Mouse (Mus musculus): ENCODE measurements around the gene Serpinb6a. TPM values are rescaled to one million over a fixed set of nuclear protein-coding genes. Genes with fewer than 3 reads are reported as not detected.

The Serpinb6a gene
- polyA plus RNA-seq, 1 experiment from 2014 or later: 73.6 TPM

- Histone ChIP-seq H3K27ac (replicated peaks in 1 of 2; ENCODE audit: control insufficient read depth in 1 of 2, insufficient read depth in 1 of 2, low read depth in 2 of 2, low read length in 2 of 2) (no peak overlapping the region), H3K36me3 (ENCODE audit: control insufficient read depth, insufficient read depth, low read length) (peaks cover 11% of the 10 kb centered on the region), H3K27me3 (ENCODE audit: control insufficient read depth, insufficient read depth, low read length) (no peaks in the 10 kb centered on the region), H3K4me3 (ENCODE audit: control insufficient read depth in 1 of 2, insufficient read depth in 1 of 2, low read depth in 1 of 2, low read length in 2 of 2) (no peak overlapping the region), H3K9ac (ENCODE audit: low read length) (no peak overlapping the region), H3K4me1 (ENCODE audit: control insufficient read depth in 2 of 2, insufficient read depth in 2 of 2, low read length in 2 of 2) (peaks cover 8 to 18% of the 10 kb centered on the region in 2 experiments), H3K9me3 (ENCODE audit: control insufficient read depth, low read length) (no peaks in the 10 kb centered on the region), H3K4me2 (ENCODE audit: low read length) (no peak overlapping the region)
- WGBS: 98% methylated on average over 3 of the region's 3 CpGs
- ATAC-seq (ENCODE audit: insufficient number of reproducible peaks, insufficient read depth, low FRiP score, low read depth): no peak
These were observed 37.5 kb upstream of the Serpinb6a start for GRCm38 (mm10) chr13:34040091-34040490.

GRCm38 (mm10) chr13:34038901-34039341, 36.3 kb upstream of the Serpinb6a start:
- peak overlapping the region; percentile 96 for H3K9ac ChIP-seq (ENCODE audit: low read length)
- peak overlapping the region in 1 of 2 experiments; percentile 86; a peak in 1 of 4 replicates for H3K4me3 ChIP-seq (ENCODE audit: control insufficient read depth in 1 of 2, insufficient read depth in 1 of 2, low read depth in 1 of 2, low read length in 2 of 2)
- peaks cover 8 to 18% of the 10 kb centered on the region in 2 experiments for H3K4me1 ChIP-seq (ENCODE audit: control insufficient read depth in 2 of 2, insufficient read depth in 2 of 2, low read length in 2 of 2)

GRCm38 (mm10) chr13:34038056-34038432, 35.5 kb upstream of the Serpinb6a start:
- WGBS: 46% methylated on average over 5 of the region's 5 CpGs
- Histone ChIP-seq H3K4me3 (ENCODE audit: control insufficient read depth in 1 of 2, insufficient read depth in 1 of 2, low read depth in 1 of 2, low read length in 2 of 2) (peak overlapping the region; percentile 72 to 86), H3K4me1 (ENCODE audit: control insufficient read depth in 2 of 2, insufficient read depth in 2 of 2, low read length in 2 of 2) (peaks cover 8 to 18% of the 10 kb centered on the region in 2 experiments), H3K27me3 (ENCODE audit: control insufficient read depth, insufficient read depth, low read length) (no peaks in the 10 kb centered on the region), H3K9me3 (ENCODE audit: control insufficient read depth, low read length) (no peaks in the 10 kb centered on the region), H3K27ac (replicated peaks in 1 of 2; ENCODE audit: control insufficient read depth in 1 of 2, insufficient read depth in 1 of 2, low read depth in 2 of 2, low read length in 2 of 2) (peak overlapping the region; percentile 73 to 91), H3K9ac (ENCODE audit: low read length) (peak overlapping the region; percentile 96), H3K4me2 (ENCODE audit: low read length) (peak overlapping the region; percentile 86), H3K36me3 (ENCODE audit: control insufficient read depth, insufficient read depth, low read length) (peaks cover 18% of the 10 kb centered on the region)
- no peak for ATAC-seq (ENCODE audit: insufficient number of reproducible peaks, insufficient read depth, low FRiP score, low read depth)

More at GRCm38 (mm10) chr13:34038901-34039341, 36.3 kb upstream of the Serpinb6a start:
- 60% methylated on average over 8 of the region's 8 CpGs for WGBS
- peaks cover 9% of the 10 kb centered on the region for H3K36me3 ChIP-seq (ENCODE audit: control insufficient read depth, insufficient read depth, low read length)
- no peak for ATAC-seq (ENCODE audit: insufficient number of reproducible peaks, insufficient read depth, low FRiP score, low read depth)
- H3K9me3 ChIP-seq (ENCODE audit: control insufficient read depth, low read length): no peaks in the 10 kb centered on the region
- H3K27me3 ChIP-seq (ENCODE audit: control insufficient read depth, insufficient read depth, low read length): no peaks in the 10 kb centered on the region
- peak overlapping the region; percentile 86 for H3K4me2 ChIP-seq (ENCODE audit: low read length)
- H3K27ac ChIP-seq (replicated peaks in 1 of 2; ENCODE audit: control insufficient read depth in 1 of 2, insufficient read depth in 1 of 2, low read depth in 2 of 2, low read length in 2 of 2): no peak overlapping the region

- peak within 1 kb of the TSS; percentile 96 for H3K9ac ChIP-seq (ENCODE audit: low read length)
- under 1% methylated on average over 37 of the region's 37 CpGs for WGBS
- H3K27ac ChIP-seq (replicated peaks in 1 of 2; ENCODE audit: control insufficient read depth in 1 of 2, insufficient read depth in 1 of 2, low read depth in 2 of 2, low read length in 2 of 2): peak within 1 kb of the TSS; percentile 73 to 91
- peak within 1 kb of the TSS; percentile 86 for H3K4me2 ChIP-seq (ENCODE audit: low read length)
- no peaks in the 10 kb centered on the region for H3K27me3 ChIP-seq (ENCODE audit: control insufficient read depth, insufficient read depth, low read length)
- H3K9me3 ChIP-seq (ENCODE audit: control insufficient read depth, low read length): no peaks in the 10 kb centered on the region
- peak within 1 kb of the TSS; percentile 72 to 86 for H3K4me3 ChIP-seq (ENCODE audit: control insufficient read depth in 1 of 2, insufficient read depth in 1 of 2, low read depth in 1 of 2, low read length in 2 of 2)
- peaks cover 8 to 18% of the 10 kb centered on the region in 2 experiments for H3K4me1 ChIP-seq (ENCODE audit: control insufficient read depth in 2 of 2, insufficient read depth in 2 of 2, low read length in 2 of 2)
- peak; percentile 90 for ATAC-seq (ENCODE audit: insufficient number of reproducible peaks, insufficient read depth, low FRiP score, low read depth)
- H3K36me3 ChIP-seq (ENCODE audit: control insufficient read depth, insufficient read depth, low read length): peaks cover 24% of the 10 kb centered on the region
These were observed 34.8 kb upstream of the Serpinb6a start, which contains the start of gene Bphl for GRCm38 (mm10) chr13:34037172-34038055. Gene Bphl, plus strand, starts transcription at chr13:34037597.

- Histone ChIP-seq H3K36me3 (ENCODE audit: control insufficient read depth, insufficient read depth, low read length) (peaks cover 31% of the 10 kb centered on the region), H3K4me1 (ENCODE audit: control insufficient read depth in 2 of 2, insufficient read depth in 2 of 2, low read length in 2 of 2) (peaks cover 8 to 18% of the 10 kb centered on the region in 2 experiments), H3K27me3 (ENCODE audit: control insufficient read depth, insufficient read depth, low read length) (no peaks in the 10 kb centered on the region), H3K9me3 (ENCODE audit: control insufficient read depth, low read length) (no peaks in the 10 kb centered on the region), H3K4me3 (ENCODE audit: control insufficient read depth in 1 of 2, insufficient read depth in 1 of 2, low read depth in 1 of 2, low read length in 2 of 2) (no peak overlapping the region), H3K9ac (ENCODE audit: low read length) (peak overlapping the region; percentile 96), H3K27ac (replicated peaks in 1 of 2; ENCODE audit: control insufficient read depth in 1 of 2, insufficient read depth in 1 of 2, low read depth in 2 of 2, low read length in 2 of 2) (peak overlapping the region; percentile 64 to 91), H3K4me2 (ENCODE audit: low read length) (no peak overlapping the region)
- WGBS: 71% methylated on average over 5 of the region's 5 CpGs
- no peak for ATAC-seq (ENCODE audit: insufficient number of reproducible peaks, insufficient read depth, low FRiP score, low read depth)
These were observed 34.1 kb upstream of the Serpinb6a start for GRCm38 (mm10) chr13:34036726-34037125.

GRCm38 (mm10) chr13:34035424-34035823, 32.8 kb upstream of the Serpinb6a start:
- H3K27me3 ChIP-seq (ENCODE audit: control insufficient read depth, insufficient read depth, low read length): no peaks in the 10 kb centered on the region
- 72% methylated on average over 3 of the region's 3 CpGs for WGBS
- ATAC-seq (ENCODE audit: insufficient number of reproducible peaks, insufficient read depth, low FRiP score, low read depth): no peak
- H3K4me2 ChIP-seq (ENCODE audit: low read length): no peak overlapping the region
- H3K27ac ChIP-seq (replicated peaks in 1 of 2; ENCODE audit: control insufficient read depth in 1 of 2, insufficient read depth in 1 of 2, low read depth in 2 of 2, low read length in 2 of 2): no peak overlapping the region
- peaks cover 8 to 18% of the 10 kb centered on the region in 2 experiments for H3K4me1 ChIP-seq (ENCODE audit: control insufficient read depth in 2 of 2, insufficient read depth in 2 of 2, low read length in 2 of 2)
- peaks cover 42% of the 10 kb centered on the region for H3K36me3 ChIP-seq (ENCODE audit: control insufficient read depth, insufficient read depth, low read length)
- H3K4me3 ChIP-seq (ENCODE audit: control insufficient read depth in 1 of 2, insufficient read depth in 1 of 2, low read depth in 1 of 2, low read length in 2 of 2): no peak overlapping the region
- no peaks in the 10 kb centered on the region for H3K9me3 ChIP-seq (ENCODE audit: control insufficient read depth, low read length)
- no peak overlapping the region for H3K9ac ChIP-seq (ENCODE audit: low read length)

- Histone ChIP-seq H3K9me3 (ENCODE audit: control insufficient read depth, low read length) (no peaks in the 10 kb centered on the region), H3K9ac (ENCODE audit: low read length) (no peak overlapping the region), H3K36me3 (ENCODE audit: control insufficient read depth, insufficient read depth, low read length) (peaks cover 75% of the 10 kb centered on the region), H3K4me3 (ENCODE audit: control insufficient read depth in 1 of 2, insufficient read depth in 1 of 2, low read depth in 1 of 2, low read length in 2 of 2) (no peak overlapping the region), H3K27me3 (ENCODE audit: control insufficient read depth, insufficient read depth, low read length) (no peaks in the 10 kb centered on the region), H3K27ac (replicated peaks in 1 of 2; ENCODE audit: control insufficient read depth in 1 of 2, insufficient read depth in 1 of 2, low read depth in 2 of 2, low read length in 2 of 2) (no peak overlapping the region), H3K4me1 (ENCODE audit: control insufficient read depth in 2 of 2, insufficient read depth in 2 of 2, low read length in 2 of 2) (peaks cover 2 to 4% of the 10 kb centered on the region in 2 experiments), H3K4me2 (ENCODE audit: low read length) (no peak overlapping the region)
- 76% methylated on average over 2 of the region's 2 CpGs for WGBS
- no peak for ATAC-seq (ENCODE audit: insufficient number of reproducible peaks, insufficient read depth, low FRiP score, low read depth)
These were observed 29.4 kb upstream of the Serpinb6a start for GRCm38 (mm10) chr13:34032041-34032440.

All from heart, embryonic 14.5 days (tissue).